8 mouse cellular contexts compared by ENCODE assay signal in genomic region chr3:116807811-116808506, GRCm38 (mm10). TPM values are rescaled to one million over a fixed set of nuclear protein-coding genes. Genes with fewer than 3 reads are reported as not detected.
A peak's percentile ranks its signal among the peaks of the same experiment; 100 is the strongest.
DNase-seq lines count a peak whose midpoint lies in the region; ATAC-seq and TF ChIP-seq lines count a peak whose summit lies in the region.

Agl (minus strand) TSS chr3:116808166.

- no peaks in the 10 kb centered on the region for H3K9me3 ChIP-seq in heart, embryonic 10.5 days
- H3K9me3 ChIP-seq in kidney, embryonic 15.5 days (replicated peaks), result no peaks in the 10 kb centered on the region

- DNase-seq in A20 (ENCODE audit: low read depth, low spot score) (peak; percentile 96), liver (peak; percentile 97)
- peak; percentile 98 for DNase-seq in heart, embryonic 10.5 days (ENCODE audit: low spot score)
- peak; percentile 91 to 95 for DNase-seq in spleen, postnatal 4 days (ENCODE audit: low spot score in 2 of 2)

- TF ChIP-seq CTCF in bone marrow macrophage, adult 2 months (IDR thresholded peaks at IDR 0.05; ENCODE audit: low read depth, low read length), result no peak
- no peak for TF ChIP-seq CTCF in embryonic fibroblast, embryonic 13.5 days (IDR thresholded peaks at IDR 0.05; ENCODE audit: borderline replicate concordance, insufficient read depth, low read length)

- H3K9ac ChIP-seq in kidney, embryonic 15.5 days, result peak within 1 kb of the TSS; percentile 61

- peaks cover 31% of the 10 kb centered on the region for H3K4me1 ChIP-seq in bone marrow macrophage, adult 2 months (ENCODE audit: control insufficient read depth, insufficient read depth, low read length)
- peaks cover 5% of the 10 kb centered on the region for H3K4me1 ChIP-seq in embryonic fibroblast, embryonic 13.5 days (ENCODE audit: control insufficient read depth, insufficient read depth, low read length)
- H3K4me1 ChIP-seq in heart, embryonic 10.5 days, result peaks cover 24% of the 10 kb centered on the region
- H3K4me1 ChIP-seq in kidney, embryonic 15.5 days, result peaks cover 22% of the 10 kb centered on the region

- H3K4me3 ChIP-seq in bone marrow macrophage, adult 2 months (ENCODE audit: insufficient read depth, low read length), result peak within 1 kb of the TSS; percentile 67
- peak within 1 kb of the TSS; percentile 93 for H3K4me3 ChIP-seq in embryonic fibroblast, embryonic 13.5 days (ENCODE audit: insufficient read depth, low read length)
- H3K4me3 ChIP-seq in heart, embryonic 10.5 days, result peak within 1 kb of the TSS; percentile 78
- peak within 1 kb of the TSS; percentile 78 for H3K4me3 ChIP-seq in kidney, embryonic 15.5 days (replicated peaks)

- no peak for TF ChIP-seq POLR2A in bone marrow macrophage, adult 2 months (IDR thresholded peaks at IDR 0.05; ENCODE audit: borderline replicate concordance, low read depth, low read length)
- peak; percentile 91 for TF ChIP-seq POLR2A in embryonic fibroblast, embryonic 13.5 days (IDR thresholded peaks at IDR 0.05; ENCODE audit: low read depth, low read length)

- H3K36me3 ChIP-seq in heart, embryonic 10.5 days, result peaks cover 7% of the 10 kb centered on the region; the same call in 1 of the 2 replicates
- no peaks in the 10 kb centered on the region for H3K36me3 ChIP-seq in kidney, embryonic 15.5 days

- ATAC-seq in kidney, embryonic 15.5 days (replicated peaks; ENCODE audit: low FRiP score), result peak; percentile 99
- peak; percentile 90 for ATAC-seq in monocyte, adult 5-6 weeks (replicated peaks; ENCODE audit: insufficient number of reproducible peaks, low FRiP score, low TSS enrichment, poor library complexity, severe bottlenecking)

- peak within 1 kb of the TSS; percentile 78 for H3K4me2 ChIP-seq in kidney, embryonic 15.5 days

- no peaks in the 10 kb centered on the region for H3K27me3 ChIP-seq in heart, embryonic 10.5 days (ENCODE audit: insufficient read depth, poor library complexity, severe bottlenecking)
- H3K27me3 ChIP-seq in kidney, embryonic 15.5 days, result no peaks in the 10 kb centered on the region

- H3K27ac ChIP-seq in bone marrow macrophage, adult 2 months (ENCODE audit: insufficient read depth, low read depth, low read length), result peak within 1 kb of the TSS; percentile 86
- H3K27ac ChIP-seq in embryonic fibroblast, embryonic 13.5 days (ENCODE audit: insufficient read depth, low read length), result peak within 1 kb of the TSS; percentile 63
- peak within 1 kb of the TSS; percentile 94 for H3K27ac ChIP-seq in heart, embryonic 10.5 days
- H3K27ac ChIP-seq in kidney, embryonic 15.5 days, result peak within 1 kb of the TSS; percentile 90

- WGBS in heart, embryonic 10.5 days, result under 1% methylated on average over 56 of the region's 57 CpGs
- WGBS in kidney, embryonic 15.5 days, result under 1% methylated on average over 54 of the region's 57 CpGs

RNA-seq across cellular contexts. Expression of gene Agl, which starts in this region (rescaled TPM):
- polyA plus RNA-seq in bone marrow macrophage, adult 2 months (2012; ENCODE audit: insufficient read depth, insufficient read length, missing spikeins), result 21.4 and 23.0 TPM in 2 replicates
- 32.2 and 33.6 TPM in 2 replicates for polyA plus RNA-seq in embryonic fibroblast, embryonic 13.5 days (2011; ENCODE audit: insufficient read length, low read depth, missing spikeins)
- 30.7 and 47.2 TPM in 2 replicates for polyA plus RNA-seq in heart, embryonic 10.5 days (2016; fragmentation: Nextera tagmentation; extraction: Ambion mirVana)
- 20.6 and 21.3 TPM in 2 replicates for polyA plus RNA-seq in kidney, embryonic 15.5 days (2015; fragmentation: Nextera tagmentation; extraction: Ambion mirVana)
- 8.1 to 17.3 TPM (median 14.7 TPM) in 3 replicates for total RNA-seq in monocyte, adult 5-6 weeks (2017)

Comparison
In these comparisons a context has a peak if more than half of its experiments do, and no peak if none do; other contexts are left out.
1. Peak in every context shown above with its lines: DNase-seq, ATAC-seq, H3K4me3 ChIP-seq and H3K27ac ChIP-seq.